In the genomic region with DNA sequence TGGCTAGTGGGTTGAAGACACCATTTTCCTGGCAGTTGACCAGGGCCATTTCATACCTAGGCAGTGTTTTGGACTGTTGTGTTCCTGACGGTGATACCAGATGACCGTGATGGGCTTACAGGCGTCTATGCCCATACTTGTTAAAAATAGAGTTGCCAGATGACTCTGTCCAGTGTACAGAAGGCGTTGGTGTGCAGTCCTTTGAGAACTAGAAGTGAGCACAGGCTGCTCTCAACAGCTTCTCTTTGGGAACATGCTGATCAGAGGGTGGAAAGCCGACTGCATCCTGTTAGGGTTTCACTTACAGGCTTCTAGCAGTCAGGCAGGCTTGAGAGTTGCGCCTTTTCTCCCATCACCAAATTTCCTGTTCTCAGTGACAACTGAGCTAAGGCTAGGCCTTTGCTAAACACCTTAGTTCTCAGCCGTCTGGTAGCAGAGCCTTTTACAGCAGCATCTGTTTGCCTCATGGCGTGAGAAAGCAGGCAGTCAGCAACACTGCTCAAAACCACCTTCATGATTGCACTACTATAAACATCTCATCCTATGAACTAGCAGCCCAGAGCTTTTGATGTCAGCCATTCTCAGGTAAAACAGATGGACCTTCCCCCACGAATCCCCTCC, we compare ENCODE assay signal across 14 mouse cellular contexts.
DNase-seq lines count a peak whose midpoint lies in the region; ATAC-seq lines count a peak whose summit lies in the region.
"Had no signal": no experiment of that assay in that cellular context is flagged by ENCODE, and none has a peak within 500 bp of the region (broad histone marks: within the 10 kb centered on the region; RNA-seq: fewer than 3 reads in every experiment).

No protein-coding gene starts in this region.

- 0 out of 2 replicates have a peak overlapping the region, but pooled peaks have one; percentile 26 for H3K9ac ChIP-seq in neural tube, embryonic 13.5 days
- no peak overlapping the region for H3K9ac ChIP-seq in neural tube, embryonic 15.5 days (replicated peaks)
- peak overlapping the region; percentile 42 for H3K9ac ChIP-seq in heart, embryonic 14.5 days (ENCODE audit: low read length)
- H3K9ac ChIP-seq: forebrain, embryonic 13.5 days; lung, embryonic 14.5 days had no signal

- ATAC-seq in neural tube, embryonic 13.5 days (ENCODE audit: low read depth): no peak
- ATAC-seq in neural tube, embryonic 15.5 days (ENCODE audit: low FRiP score): no peak
- ATAC-seq in heart, embryonic 14.5 days (ENCODE audit: insufficient number of reproducible peaks, insufficient read depth, low FRiP score, low read depth): peak; percentile 44; the same call in 1 of the 2 replicates
- ATAC-seq: forebrain, embryonic 13.5 days had no signal

- no peaks in the 10 kb centered on the region for H3K36me3 ChIP-seq in neural tube, embryonic 13.5 days
- no peaks in the 10 kb centered on the region for H3K36me3 ChIP-seq in neural tube, embryonic 15.5 days
- H3K36me3 ChIP-seq in heart, embryonic 14.5 days (ENCODE audit: control insufficient read depth, insufficient read depth, low read length): no peaks in the 10 kb centered on the region

- H3K9me3 ChIP-seq in neural tube, embryonic 13.5 days: no peaks in the 10 kb centered on the region
- no peaks in the 10 kb centered on the region for H3K9me3 ChIP-seq in neural tube, embryonic 15.5 days (replicated peaks)
- no peaks in the 10 kb centered on the region for H3K9me3 ChIP-seq in heart, embryonic 14.5 days (ENCODE audit: control insufficient read depth, low read length)
- H3K9me3 ChIP-seq: forebrain, embryonic 13.5 days; megakaryocyte, embryonic 14.5 days had no signal

- intact Hi-C loops in heart, postnatal 14 days (cut with DNase I): no loop called here

- no peaks in the 10 kb centered on the region for H3K27me3 ChIP-seq in neural tube, embryonic 13.5 days
- no peaks in the 10 kb centered on the region for H3K27me3 ChIP-seq in neural tube, embryonic 15.5 days (replicated peaks)
- H3K27me3 ChIP-seq in heart, embryonic 14.5 days (ENCODE audit: control insufficient read depth, insufficient read depth, low read length): no peaks in the 10 kb centered on the region
- H3K27me3 ChIP-seq: forebrain, embryonic 13.5 days had no signal

- peak overlapping the region; percentile 23 for H3K27ac ChIP-seq in neural tube, embryonic 13.5 days (replicated peaks)
- no peak overlapping the region; the same call in 1 of the 2 replicates for H3K27ac ChIP-seq in neural tube, embryonic 15.5 days (replicated peaks)
- H3K27ac ChIP-seq in heart, embryonic 14.5 days (replicated peaks in 1 of 2; ENCODE audit: control insufficient read depth in 1 of 2, insufficient read depth in 1 of 2, low read depth in 2 of 2, low read length in 2 of 2): peak overlapping the region; percentile 59 to 65
- H3K27ac ChIP-seq: forebrain, embryonic 13.5 days had no signal

- WGBS in neural tube, embryonic 13.5 days: 79% methylated on average over 9 of the region's 9 CpGs
- 78% methylated on average over 9 of the region's 9 CpGs for WGBS in neural tube, embryonic 15.5 days
- WGBS in heart, embryonic 14.5 days: 34% methylated on average over 9 of the region's 9 CpGs

- peaks cover 91% of the 10 kb centered on the region for H3K4me1 ChIP-seq in neural tube, embryonic 13.5 days (replicated peaks)
- peaks cover 65% of the 10 kb centered on the region for H3K4me1 ChIP-seq in neural tube, embryonic 15.5 days
- peaks cover 35 to 58% of the 10 kb centered on the region in 2 experiments for H3K4me1 ChIP-seq in heart, embryonic 14.5 days (ENCODE audit: control insufficient read depth in 2 of 2, insufficient read depth in 2 of 2, low read length in 2 of 2)

- no peak overlapping the region for H3K4me2 ChIP-seq in neural tube, embryonic 13.5 days
- no peak overlapping the region for H3K4me2 ChIP-seq in neural tube, embryonic 15.5 days
- 0 out of 2 replicates have a peak overlapping the region, but pooled peaks have one; percentile 17 for H3K4me2 ChIP-seq in heart, embryonic 14.5 days (ENCODE audit: low read length)
- H3K4me2 ChIP-seq: forebrain, embryonic 13.5 days; lung, embryonic 14.5 days had no signal

- no peak overlapping the region for H3K4me3 ChIP-seq in neural tube, embryonic 13.5 days
- no peak overlapping the region for H3K4me3 ChIP-seq in neural tube, embryonic 15.5 days (replicated peaks)
- H3K4me3 ChIP-seq in heart, embryonic 14.5 days (ENCODE audit: control insufficient read depth in 1 of 2, insufficient read depth in 1 of 2, low read depth in 1 of 2, low read length in 2 of 2): no peak overlapping the region
- H3K4me3 ChIP-seq: forebrain, embryonic 13.5 days; megakaryocyte, embryonic 14.5 days had no signal

- DNase-seq in heart, adult 11 months: peak; percentile 96
- no peak for DNase-seq in heart, postnatal 14 days
- DNase-seq in T-cell, adult 2 months (ENCODE audit: low spot score): no peak
- DNase-seq in kidney, postnatal 10 days: no peak
- DNase-seq: cerebellum, adult 9-11 months; kidney, adult 9 months; lung, embryonic 14.5 days; right cerebral cortex, postnatal 4 days; thymus, postnatal 36 days had no signal
